Mouse (Mus musculus) embryo, embryonic 9.5 days (tissue): ENCODE results near the gene Fgd3.

Experiments used
- DNase-seq: peaks from one replicate; pipeline ENCODE4 v3.0.0-alpha.2; 2017; ENCODE audit errors: extremely low spot score

Gene Fgd3

DNA sequence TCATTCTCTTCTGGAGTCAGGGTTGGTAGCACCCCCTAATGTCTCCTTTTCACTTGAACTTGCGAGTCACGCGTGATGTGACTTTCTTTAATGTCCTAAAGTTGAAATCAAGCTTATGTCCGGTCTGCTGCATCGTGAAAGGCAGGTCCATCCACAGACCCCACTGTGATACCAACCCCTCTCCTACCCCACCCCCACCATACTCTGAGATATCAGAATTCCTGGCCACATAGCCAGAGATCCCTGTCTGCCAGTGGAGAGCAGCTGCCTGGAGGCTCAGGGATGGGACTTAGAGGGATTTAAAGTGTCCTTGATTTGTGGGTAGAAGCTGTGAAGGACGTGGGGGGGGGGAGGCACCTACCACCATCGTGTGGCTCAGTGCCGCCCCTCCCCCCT, 71.6 kb downstream of the Fgd3 start, which contains the start of gene Susd3:
Gene Susd3 (minus strand): TSS at position 240 of the 396 bp plus-strand sequence.
- no peak for DNase-seq

DNA sequence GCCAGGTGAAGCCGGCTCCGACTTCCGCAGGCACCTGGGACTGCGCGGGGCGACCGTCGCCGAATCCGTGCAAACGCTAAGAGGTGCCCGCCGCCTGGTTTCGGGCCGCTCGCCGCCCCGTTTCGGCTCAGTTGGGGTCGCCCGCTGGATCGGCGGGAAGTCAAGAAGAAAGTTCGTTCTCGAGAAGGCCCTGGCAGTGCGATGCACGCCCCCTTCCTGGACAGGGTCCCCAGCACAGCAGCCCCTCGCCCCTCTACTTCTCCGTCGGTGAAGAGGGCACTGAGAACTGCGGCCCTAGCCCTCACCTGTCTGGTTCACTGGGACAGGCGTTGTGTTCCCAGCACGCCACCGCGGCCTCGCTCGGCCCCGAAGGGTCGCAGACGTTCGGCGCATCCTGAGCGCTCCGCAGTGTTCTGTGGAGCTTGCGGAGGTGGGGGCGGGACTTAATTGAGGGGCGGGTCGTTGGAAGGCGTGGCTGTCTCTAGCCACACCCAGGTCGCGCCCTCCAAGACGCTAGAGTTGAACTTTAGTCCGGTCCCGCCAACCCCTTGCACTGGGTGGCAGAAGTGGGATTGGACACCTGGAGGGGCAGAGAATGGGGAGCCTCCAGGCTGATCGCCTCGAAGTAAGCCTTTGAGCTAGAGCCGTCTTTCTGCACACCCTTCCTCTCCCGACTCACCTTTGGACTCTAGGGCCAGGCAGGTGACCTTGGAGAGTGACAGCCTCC, 72.2 kb downstream of the Fgd3 start:
- DNase-seq = peak; percentile 64

DNA sequence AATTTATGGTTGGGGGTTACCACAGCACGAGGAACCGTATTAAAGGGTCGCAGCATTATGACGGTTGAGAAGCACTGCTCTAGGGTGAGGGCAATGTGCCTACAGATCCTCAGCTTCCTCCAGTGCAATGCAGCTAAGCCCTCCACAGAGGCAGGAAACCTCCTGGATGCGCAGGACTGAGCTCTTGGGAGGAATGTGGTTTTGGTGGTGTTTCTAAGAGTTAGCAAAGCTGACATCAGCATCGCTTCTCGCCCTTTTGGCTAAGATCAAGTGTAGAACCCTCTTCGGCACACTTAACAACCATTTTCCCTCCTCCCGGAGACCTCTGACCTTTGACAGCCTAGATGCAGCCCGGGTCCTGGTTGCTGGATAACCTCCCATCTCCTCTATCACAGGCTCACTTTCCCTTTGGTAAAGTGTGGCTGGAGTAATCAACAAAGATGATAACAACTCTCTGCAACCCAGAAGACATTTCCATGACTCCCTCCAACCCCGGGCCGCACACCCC, 72.8 kb downstream of the Fgd3 start:
- DNase-seq = peak; percentile 31

DNA sequence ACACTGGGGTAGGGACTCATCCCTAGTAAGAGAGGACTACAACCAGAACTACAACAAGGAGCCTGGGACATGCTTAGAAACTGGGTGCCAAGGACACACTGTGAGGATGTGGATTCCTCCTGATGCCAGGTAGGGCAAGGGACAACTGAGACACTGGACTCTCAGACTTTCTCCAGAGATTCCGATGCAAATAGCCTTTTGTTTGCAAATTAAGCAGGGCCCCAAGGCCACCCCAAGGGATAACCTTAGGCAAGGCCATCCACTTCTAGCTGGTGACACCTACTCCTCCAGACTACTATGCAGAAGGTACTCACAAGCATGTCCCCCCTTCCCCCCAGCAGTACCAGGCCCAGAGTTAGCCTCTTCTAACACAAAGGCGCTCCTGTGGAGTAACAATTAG, 73.5 kb downstream of the Fgd3 start:
- DNase-seq = no peak

DNA sequence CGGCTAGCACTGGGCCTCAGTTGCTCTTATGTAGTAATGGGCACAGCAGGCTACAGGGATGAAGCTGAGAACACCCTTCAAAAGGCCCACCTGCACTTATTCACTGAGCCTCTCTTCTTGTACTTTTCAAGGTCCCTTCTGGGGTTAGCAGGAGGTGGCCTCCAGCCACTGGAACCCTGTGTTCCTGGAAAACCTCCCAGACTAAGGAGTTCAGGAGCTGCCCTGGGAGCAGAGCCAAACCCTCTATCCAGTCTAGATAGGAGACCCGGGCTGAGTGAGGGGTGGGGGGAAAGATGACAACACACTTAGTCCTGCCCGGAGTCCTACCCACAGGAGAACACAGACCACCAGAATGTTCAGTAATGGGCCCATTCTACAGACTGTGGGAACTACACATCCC, 74.1 kb downstream of the Fgd3 start:
- DNase-seq = no peak

DNA sequence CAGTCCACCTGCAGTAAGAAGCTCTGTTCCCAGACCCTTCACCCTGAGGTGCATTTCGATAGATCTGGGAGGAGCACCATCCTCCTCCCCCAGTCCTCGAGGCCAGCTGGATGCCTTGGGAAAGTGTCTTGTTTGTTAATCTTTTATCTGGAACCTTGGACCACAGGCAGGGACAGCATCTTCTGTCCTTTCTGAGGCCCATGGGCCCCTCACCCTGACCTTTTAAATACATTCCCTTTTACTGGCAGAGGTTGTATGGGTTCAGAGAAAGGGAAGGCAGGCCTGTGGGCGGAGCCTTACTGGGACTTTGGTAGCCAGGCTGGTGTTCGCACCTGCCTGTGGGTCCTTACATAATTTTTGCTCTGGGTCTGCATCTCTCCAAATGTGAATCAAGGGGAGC, 74.9 kb downstream of the Fgd3 start:
- no peak for DNase-seq

DNA sequence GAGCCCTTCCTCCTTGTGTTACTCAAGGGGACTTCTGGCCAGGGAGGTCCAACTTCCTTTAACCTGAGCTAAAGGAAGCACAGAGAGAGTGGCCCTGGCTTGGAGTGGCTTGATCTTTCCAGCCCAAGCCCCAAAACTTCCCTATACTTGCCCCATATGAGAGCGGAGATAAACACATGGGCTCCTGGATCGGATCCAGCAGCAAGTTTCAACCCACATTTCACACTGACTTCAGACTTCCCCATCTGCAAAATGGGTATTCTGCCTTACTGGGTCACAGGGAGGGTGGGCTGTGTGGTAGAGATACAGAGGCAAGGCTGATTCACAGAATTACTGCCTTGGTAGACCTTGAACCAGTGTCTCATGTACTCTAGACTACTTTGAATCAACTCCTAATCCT, 76.6 kb downstream of the Fgd3 start:
- no peak for DNase-seq

DNA sequence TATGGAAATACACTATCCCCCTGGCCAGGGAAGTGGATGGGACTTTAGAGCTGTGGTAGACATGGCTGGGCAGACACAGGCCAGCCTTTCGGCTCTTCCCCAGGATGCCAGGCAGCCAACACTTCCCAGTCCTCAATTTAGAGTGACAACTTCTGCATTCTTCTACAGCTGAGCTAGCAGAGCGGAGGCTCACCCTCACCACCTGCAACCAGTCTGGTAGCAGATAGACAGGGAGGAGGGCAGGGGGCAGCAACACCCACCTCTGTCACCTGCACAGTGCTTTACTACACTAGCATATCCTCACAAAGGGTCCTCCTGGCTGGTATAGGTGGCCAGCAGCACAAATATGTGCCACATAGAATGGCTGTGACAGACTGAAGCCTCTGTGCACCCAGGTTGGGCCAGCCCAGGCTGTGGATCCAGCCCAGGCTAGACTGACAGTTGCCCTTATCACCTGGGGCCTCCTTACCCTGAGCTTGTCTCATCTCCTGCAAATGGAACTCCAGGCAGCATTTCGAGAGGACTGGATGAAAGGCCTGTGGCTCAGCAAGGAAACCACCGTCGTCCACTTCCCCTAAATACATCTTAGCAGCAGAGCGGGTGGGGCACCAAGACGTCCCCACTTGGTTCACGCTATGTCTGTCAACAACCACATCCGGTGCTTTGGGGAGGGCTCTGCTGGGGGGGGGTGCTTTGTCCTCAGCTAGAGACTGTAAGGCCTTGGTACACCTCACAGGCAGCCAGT, 77.6 kb downstream of the Fgd3 start:
- DNase-seq = no peak

DNA sequence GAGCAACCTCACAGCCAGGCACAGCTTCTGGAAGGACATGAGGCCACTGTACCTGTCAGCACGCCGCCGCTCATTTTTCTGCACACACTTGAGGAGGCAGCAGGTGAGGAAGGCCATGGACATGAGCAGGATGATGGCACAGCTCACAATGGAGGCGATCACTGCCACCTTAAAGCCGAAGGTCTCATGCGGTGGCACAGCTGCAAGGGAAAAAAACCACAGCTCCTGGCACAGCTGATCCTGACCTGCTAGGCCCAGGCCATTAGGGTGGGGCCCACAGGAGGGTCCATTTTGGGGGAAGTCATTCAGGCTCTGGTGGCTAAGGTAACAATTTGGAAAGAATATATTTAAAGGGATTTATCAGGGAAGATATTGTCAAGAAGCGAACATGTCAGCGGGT, 81.4 kb downstream of the Fgd3 start:
- DNase-seq = no peak

DNA sequence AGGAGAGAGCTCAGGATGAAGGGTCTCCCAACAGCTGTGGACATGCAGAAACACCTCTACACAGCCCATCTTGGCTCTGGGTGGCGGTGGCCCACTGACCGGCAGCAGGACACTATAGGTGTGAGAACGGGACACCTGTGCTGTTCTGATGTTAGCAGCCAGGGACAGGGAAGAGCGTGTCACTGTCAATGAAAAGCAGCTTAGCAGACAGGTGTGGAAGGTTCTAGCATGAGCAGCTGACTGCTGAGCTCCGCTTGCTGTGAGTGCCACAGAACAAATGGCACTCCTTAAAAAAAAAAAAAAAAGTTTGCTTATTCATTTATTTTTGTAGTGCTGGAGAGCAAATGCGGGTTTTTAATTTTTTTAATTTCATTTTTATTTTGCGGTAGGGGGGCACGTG, 82.5 kb downstream of the Fgd3 start:
- DNase-seq = no peak

DNA sequence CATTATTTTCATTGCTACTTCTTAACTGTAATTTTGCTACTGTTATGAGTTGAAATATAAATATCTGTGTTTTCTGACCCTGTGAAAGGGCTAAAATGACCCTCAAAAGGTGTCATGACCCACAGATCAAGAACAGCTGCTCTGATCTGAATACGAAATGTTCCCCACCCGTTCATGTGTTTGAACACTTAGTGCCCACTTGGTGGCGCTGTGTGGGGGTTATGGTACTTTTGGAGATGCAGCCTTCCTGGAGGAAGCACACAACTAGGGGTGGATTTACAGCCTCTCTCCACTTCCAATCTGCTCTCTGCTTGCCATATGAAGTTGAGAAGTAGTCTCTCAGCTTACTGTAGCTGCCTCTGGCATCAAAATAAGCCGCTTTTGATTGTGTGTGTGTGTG, 85.4 kb downstream of the Fgd3 start:
- DNase-seq = no peak

DNA sequence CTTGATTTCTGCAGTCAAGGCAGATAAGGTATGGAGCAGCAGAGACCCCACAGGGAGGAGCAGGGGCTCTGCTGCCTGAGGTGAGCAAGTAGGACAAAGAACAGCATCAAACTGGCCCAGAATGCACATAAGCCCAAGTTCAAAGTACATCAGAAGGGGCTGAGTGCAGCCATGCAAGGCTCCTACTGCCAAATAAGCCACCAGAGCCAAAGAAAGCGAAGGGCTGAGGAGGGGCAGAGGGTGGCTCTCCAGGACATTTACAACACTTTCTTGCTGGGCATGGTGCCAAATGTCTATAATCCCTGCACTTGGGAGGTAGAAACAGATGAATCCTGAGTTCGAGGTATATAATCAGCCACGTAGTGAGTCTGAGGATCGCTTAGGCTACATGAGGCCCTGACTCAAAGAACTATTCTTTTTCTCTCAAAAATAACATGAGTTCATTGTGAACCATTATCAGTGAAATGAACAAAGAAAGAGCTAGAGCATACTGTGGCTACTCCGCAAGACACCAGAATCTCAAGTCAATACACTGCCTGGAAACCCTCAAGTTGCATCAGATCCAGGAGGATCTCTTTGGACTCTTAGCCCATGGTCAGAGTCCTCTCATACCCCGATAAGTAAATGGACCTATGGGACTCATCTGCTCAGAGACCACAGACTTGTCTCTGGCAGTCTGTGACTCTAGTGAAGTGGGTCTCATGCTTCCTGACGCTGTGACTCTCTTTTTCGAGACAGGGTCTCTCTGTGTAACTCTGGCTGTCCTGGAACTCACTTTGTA, 86.1 kb downstream of the Fgd3 start:
- no peak for DNase-seq

DNA sequence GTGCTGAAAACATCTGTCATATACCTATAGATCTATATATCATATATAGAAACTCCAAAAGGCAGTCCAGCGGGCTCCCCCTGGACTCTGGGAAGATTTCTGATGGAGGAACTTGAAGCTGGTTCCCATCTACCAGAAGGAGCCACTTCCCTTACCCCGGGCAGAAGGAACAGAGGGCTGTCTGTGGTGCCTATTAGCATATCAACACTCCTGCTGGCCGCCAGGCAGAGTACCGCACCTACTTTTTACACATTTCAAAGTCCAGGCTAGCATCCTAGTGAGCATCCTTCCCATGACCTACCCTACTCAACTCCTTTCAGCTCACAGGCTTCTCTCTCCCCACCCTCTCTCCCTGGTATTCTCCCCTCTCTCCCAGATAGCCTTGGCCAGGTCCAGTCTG, 94.5 kb downstream of the Fgd3 start:
- DNase-seq = no peak

DNA sequence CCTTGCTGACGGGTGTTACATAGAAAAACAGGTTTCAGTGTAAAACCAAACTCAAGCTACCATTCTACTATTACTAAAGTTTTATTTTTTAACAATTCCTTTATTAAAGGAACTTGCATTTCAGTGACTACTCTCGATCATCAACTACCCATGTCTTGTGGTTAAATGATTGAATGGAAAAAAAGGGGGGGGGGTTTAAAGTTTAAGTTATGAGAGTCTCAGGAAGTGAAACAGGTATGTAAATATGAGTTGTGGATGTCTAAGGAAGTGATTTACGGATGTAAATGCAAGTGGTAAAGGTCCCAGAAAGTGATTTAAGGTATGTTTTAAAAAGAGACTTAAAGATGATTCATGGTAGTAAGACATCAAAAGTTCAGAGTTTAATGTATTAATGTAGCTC, 95.0 kb downstream of the Fgd3 start:
- DNase-seq = no peak

DNA sequence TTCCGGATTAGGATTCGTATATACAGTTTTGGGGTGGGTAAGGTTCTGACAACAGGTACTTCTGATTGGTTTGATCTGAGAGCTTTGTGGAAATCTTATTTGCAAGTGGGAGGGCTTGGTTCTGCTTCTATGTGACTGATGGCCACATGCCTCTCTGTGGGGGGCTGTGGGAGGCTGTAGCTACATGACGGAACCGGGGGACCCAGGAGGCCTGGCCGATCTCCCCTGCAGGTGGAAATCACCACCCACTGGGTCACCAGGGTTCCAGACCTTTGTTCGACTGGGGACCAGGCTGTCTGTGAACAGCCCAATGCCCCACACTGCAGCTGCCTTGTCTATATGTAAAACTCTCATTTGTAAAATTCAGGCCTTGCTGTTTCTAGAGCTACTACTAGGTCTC, 95.4 kb downstream of the Fgd3 start:
- no peak for DNase-seq

DNA sequence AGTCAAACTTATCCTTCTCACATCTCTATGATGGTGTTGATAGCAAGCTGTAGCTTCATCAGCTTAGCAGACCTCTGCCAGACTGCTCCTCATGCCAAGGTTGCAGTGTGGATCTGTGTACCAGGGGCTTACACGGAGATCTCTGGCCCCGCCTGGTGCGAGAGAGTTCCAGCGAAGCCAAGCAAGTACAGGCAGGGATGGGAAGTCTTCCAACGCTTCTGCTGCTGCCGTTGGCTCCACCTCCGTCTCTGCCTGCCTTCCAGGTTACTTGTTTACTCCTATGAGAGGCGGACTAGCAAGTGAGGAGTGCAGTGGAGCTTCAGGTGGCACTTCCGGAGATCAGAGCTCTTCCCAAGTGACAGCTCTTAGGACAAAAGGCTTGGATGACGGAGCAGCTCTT, 95.8 kb downstream of the Fgd3 start:
- no peak for DNase-seq

DNA sequence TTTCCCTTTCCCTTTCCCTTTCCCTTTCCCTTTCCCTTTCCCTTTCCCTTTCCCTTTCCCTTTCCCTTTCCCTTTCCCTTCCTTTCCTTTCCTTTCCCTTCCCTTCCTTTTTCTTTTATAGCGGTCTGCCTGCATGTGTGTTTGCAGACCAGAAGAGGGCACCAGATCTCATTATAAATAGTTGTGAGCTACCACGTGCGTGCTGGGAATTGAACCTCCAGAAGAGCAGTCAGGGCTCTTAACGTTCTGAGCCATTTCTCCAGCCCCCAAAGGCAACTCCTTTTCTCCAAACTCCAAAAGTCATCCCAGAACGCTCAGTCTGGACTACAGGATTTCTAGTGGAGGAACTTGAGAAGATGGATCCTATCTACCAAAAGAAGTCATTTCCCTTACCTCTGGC, 99.2 kb downstream of the Fgd3 start:
- no peak for DNase-seq

DNA sequence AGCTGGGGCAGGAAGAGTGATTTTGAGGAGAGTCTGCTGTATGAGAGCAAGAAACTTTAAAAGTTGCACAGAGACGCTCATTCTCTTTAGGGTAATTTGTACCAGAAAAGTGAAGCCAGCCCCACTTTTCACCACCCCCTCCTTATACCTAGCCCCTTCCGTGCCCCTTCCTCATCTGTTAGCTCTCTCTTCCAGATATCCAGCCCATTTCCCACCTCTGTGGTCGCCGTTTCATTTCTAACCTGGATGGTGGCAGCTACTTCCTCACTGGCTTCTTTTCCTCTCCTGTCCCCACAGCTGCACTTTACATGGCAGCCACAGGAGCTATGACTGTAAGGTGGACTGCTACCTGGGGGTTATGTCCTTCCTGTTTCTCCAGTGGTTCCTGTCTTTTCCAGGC, 100.7 kb downstream of the Fgd3 start:
- no peak for DNase-seq

DNA sequence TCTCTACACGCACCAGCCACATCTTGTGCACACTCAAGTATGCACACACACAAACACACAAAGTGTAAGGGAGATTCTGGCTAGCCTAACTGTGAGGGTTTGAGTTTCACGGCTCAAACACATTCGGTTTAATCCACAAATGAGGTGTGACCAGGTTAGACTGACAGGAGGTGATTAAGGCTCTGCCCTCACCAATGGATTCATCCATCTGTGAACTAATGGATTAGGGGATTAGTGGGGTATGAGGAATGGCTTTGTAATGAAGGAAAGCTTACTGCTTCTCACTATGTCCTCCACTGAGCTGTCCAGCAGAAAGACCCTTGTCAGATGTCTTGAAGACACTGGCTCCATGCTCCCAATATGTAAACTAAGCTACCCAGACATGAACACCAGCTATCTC, 101.5 kb downstream of the Fgd3 start:
- no peak for DNase-seq

DNA sequence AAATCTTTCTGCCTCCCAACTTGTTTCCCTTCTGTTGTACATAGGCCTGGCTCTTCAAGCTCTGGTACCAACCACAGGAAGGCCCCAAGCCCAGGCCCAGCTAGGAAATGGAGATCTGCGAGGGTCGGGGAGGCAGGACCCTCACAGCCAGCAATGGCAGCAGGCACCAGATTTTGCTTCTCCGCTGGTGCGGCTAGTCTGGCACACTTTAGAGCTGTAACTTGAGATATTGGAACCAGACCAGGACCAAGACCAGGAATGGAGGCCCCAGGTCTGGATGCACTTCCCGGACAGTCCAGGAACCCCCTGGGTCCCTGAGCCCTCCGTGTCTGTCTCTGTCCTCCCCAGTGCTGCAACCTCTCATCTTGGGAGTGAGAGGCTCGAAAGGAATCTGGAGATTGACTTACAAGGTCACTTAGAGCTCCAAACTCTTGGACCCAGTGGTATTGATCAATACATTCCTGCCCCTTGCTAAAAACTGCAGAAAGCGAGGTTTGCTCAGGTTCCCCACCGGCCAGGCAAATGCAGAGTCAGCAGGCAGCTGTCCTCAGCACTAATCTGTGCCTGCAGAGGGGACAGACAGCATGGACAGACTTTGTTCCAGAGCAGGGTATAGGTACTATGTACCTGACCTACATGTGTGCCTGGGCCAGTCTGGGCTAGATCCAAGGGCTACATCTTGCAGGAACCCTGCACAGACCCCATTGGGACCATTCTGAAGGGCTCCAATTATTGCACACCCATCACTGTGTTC, 103.1 kb downstream of the Fgd3 start:
- peak; percentile 28 for DNase-seq

DNA sequence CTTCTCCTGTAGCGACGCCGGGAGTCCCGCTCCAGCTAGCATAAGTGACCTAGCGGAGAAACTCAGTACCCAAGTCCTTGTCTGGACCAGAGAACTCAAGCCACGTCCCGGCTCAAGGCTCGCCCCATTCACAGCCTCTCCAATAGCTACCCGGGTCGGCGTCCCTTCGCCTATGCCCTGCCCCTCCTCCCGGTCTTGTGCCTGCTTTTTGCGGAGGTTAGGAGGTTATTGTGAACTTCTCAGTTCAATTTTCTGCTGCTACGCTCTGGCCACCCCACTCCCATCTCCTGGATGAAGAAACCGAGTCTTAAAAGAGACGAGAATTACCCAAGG, 103.9 kb downstream of the Fgd3 start:
- DNase-seq = no peak
